Mouse (Mus musculus) right cerebral cortex, adult 18-20 months (tissue): ENCODE data around the gene Zfp956.

Experiments used
- DNase-seq: peaks from one replicate; pipeline ENCODE4 v3.0.0; 2022; ENCODE audit warnings: mixed read lengths

Zfp956 gene

GRCm38 (mm10) chr6:47974599-47974998 lies 21.4 kb downstream of the Zfp956 start:
- DNase-seq = no peak

GRCm38 (mm10) chr6:47978897-47979368 lies 25.7 kb downstream of the Zfp956 start:
- DNase-seq = peak; percentile 73

GRCm38 (mm10) chr6:47983936-47984335 lies 30.7 kb downstream of the Zfp956 start:
- no peak for DNase-seq

- DNase-seq = no peak
Measured at GRCm38 (mm10) chr6:47995661-47996060, 42.5 kb downstream of the Zfp956 start.

GRCm38 (mm10) chr6:48010727-48011126 lies 57.5 kb downstream of the Zfp956 start:
- DNase-seq = no peak
